Comparison of ENCODE assay signal across 25 mouse cellular contexts in the genomic region with DNA sequence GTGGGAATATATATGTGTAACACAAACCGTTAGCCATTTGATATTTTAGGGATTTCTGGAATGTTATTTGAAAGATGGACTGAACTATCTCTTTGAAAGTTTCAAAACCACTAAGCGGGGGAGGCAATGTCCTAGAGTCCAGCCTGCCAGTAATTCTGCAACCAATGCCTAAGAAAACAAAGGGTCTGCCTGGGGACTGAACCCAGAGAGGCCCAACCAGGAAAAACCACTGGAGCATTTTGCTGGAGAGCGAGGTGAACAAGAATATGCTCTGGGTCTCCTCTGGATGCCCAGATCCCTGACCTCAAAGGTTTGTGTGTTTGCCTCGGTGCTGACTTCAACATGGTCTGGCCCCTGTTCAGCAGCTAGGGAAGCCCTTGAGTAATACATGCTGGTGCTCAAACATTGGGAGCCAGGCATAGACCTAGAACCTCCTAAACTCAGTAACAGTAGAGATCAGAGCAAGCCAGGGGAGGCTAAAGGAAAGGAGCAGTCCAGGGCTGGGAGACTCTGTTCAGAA. TPM values are rescaled to one million over a fixed set of nuclear protein-coding genes. Genes with fewer than 3 reads are reported as not detected.
DNase-seq lines count a peak whose midpoint lies in the region; ATAC-seq and TF ChIP-seq lines count a peak whose summit lies in the region.
"Had no signal": no experiment of that assay in that cellular context is flagged by ENCODE, and none has a peak within 500 bp of the region (broad histone marks: within the 10 kb centered on the region; RNA-seq: fewer than 3 reads in every experiment).

No protein-coding gene starts in this region.

- intact Hi-C loops in heart, postnatal 10 days (cut with DNase I): no loop called here

- 29% methylated on average over 4 of the region's 4 CpGs for WGBS in kidney, embryonic 14.5 days
- 75% methylated on average over 4 of the region's 4 CpGs for WGBS in midbrain, embryonic 11.5 days
- WGBS in midbrain, postnatal 0 days: 65% methylated on average over 4 of the region's 4 CpGs
- WGBS in embryonic facial prominence, embryonic 15.5 days: 60% methylated on average over 4 of the region's 4 CpGs

- no peak overlapping the region for H3K9ac ChIP-seq in kidney, embryonic 14.5 days (ENCODE audit: low read depth, low read length)
- no peak overlapping the region for H3K9ac ChIP-seq in midbrain, embryonic 11.5 days (ENCODE audit: low read length)
- no peak overlapping the region for H3K9ac ChIP-seq in midbrain, postnatal 0 days (replicated peaks; ENCODE audit: low read length, poor library complexity, severe bottlenecking)
- H3K9ac ChIP-seq in embryonic facial prominence, embryonic 15.5 days: no peak overlapping the region
- H3K9ac ChIP-seq: limb, embryonic 13.5 days; lung, embryonic 14.5 days; midbrain, embryonic 13.5 days had no signal

- no peak overlapping the region for H3K4me3 ChIP-seq in kidney, embryonic 14.5 days (ENCODE audit: low read length)
- no peak overlapping the region for H3K4me3 ChIP-seq in midbrain, embryonic 11.5 days (ENCODE audit: low read depth, low read length)
- no peak overlapping the region for H3K4me3 ChIP-seq in midbrain, postnatal 0 days (ENCODE audit: low read depth, low read length)
- H3K4me3 ChIP-seq in embryonic facial prominence, embryonic 15.5 days (replicated peaks): no peak overlapping the region
- H3K4me3 ChIP-seq: limb, embryonic 13.5 days; midbrain, embryonic 13.5 days had no signal

- no peak for TF ChIP-seq CTCF in midbrain, postnatal 0 days (IDR thresholded peaks at IDR 0.05)

- ATAC-seq in kidney, embryonic 14.5 days (ENCODE audit: low FRiP score, low TSS enrichment): 0 out of 2 replicates have a peak, but pooled peaks have one; percentile 29
- ATAC-seq in midbrain, embryonic 11.5 days (ENCODE audit: low FRiP score): no peak
- ATAC-seq in midbrain, postnatal 0 days (ENCODE audit: low FRiP score): no peak
- 0 out of 2 replicates have a peak, but pooled peaks have one; percentile 25 for ATAC-seq in embryonic facial prominence, embryonic 15.5 days (ENCODE audit: insufficient number of reproducible peaks, low FRiP score, low TSS enrichment, low read depth)
- ATAC-seq: activated CD4-positive, CD25-positive, alpha-beta regulatory T cell, adult 4 months; forebrain, embryonic 14.5 days; hindbrain, postnatal 0 days; midbrain, embryonic 13.5 days; Patski had no signal

- no peaks in the 10 kb centered on the region for H3K27me3 ChIP-seq in kidney, embryonic 14.5 days (ENCODE audit: control insufficient read depth, insufficient read depth, low read length)
- no peaks in the 10 kb centered on the region for H3K27me3 ChIP-seq in midbrain, embryonic 11.5 days (ENCODE audit: control insufficient read depth, insufficient read depth, low read length)
- H3K27me3 ChIP-seq in midbrain, postnatal 0 days (ENCODE audit: insufficient read depth, low read length): no peaks in the 10 kb centered on the region
- H3K27me3 ChIP-seq in embryonic facial prominence, embryonic 15.5 days: no peaks in the 10 kb centered on the region
- H3K27me3 ChIP-seq: limb, embryonic 13.5 days; midbrain, embryonic 13.5 days; Patski had no signal

- no peaks in the 10 kb centered on the region for H3K9me3 ChIP-seq in kidney, embryonic 14.5 days (ENCODE audit: control insufficient read depth, low read length)
- no peaks in the 10 kb centered on the region for H3K9me3 ChIP-seq in midbrain, embryonic 11.5 days (ENCODE audit: control insufficient read depth, low read length)
- no peaks in the 10 kb centered on the region for H3K9me3 ChIP-seq in midbrain, postnatal 0 days (ENCODE audit: low read length)
- H3K9me3 ChIP-seq in embryonic facial prominence, embryonic 15.5 days (replicated peaks): no peaks in the 10 kb centered on the region
- H3K9me3 ChIP-seq: limb, embryonic 13.5 days; midbrain, embryonic 13.5 days had no signal

- H3K4me1 ChIP-seq in kidney, embryonic 14.5 days (ENCODE audit: control insufficient read depth, insufficient read depth, low read length): peaks cover 9% of the 10 kb centered on the region; the same call in 1 of the 2 replicates
- H3K4me1 ChIP-seq in midbrain, embryonic 11.5 days (ENCODE audit: control insufficient read depth, insufficient read depth, low read length): no peaks in the 10 kb centered on the region
- no peaks in the 10 kb centered on the region for H3K4me1 ChIP-seq in midbrain, postnatal 0 days (ENCODE audit: insufficient read depth, low read length)
- H3K4me1 ChIP-seq in embryonic facial prominence, embryonic 15.5 days: no peaks in the 10 kb centered on the region
- H3K4me1 ChIP-seq: limb, embryonic 13.5 days had no signal

- H3K27ac ChIP-seq in kidney, embryonic 14.5 days (ENCODE audit: low read depth, low read length): peak overlapping the region; percentile 39; the same call in 1 of the 2 replicates
- no peak overlapping the region for H3K27ac ChIP-seq in midbrain, embryonic 11.5 days (ENCODE audit: low read depth, low read length)
- no peak overlapping the region for H3K27ac ChIP-seq in midbrain, postnatal 0 days (ENCODE audit: low read depth, low read length)
- no peak overlapping the region for H3K27ac ChIP-seq in embryonic facial prominence, embryonic 15.5 days (replicated peaks)
- H3K27ac ChIP-seq: hindbrain, postnatal 0 days; limb, embryonic 13.5 days; midbrain, embryonic 13.5 days had no signal

- H3K36me3 ChIP-seq in kidney, embryonic 14.5 days (ENCODE audit: control insufficient read depth, insufficient read depth, low read length): no peaks in the 10 kb centered on the region
- no peaks in the 10 kb centered on the region for H3K36me3 ChIP-seq in midbrain, embryonic 11.5 days (ENCODE audit: control insufficient read depth, insufficient read depth, low read length)
- H3K36me3 ChIP-seq in midbrain, postnatal 0 days (ENCODE audit: insufficient read depth, low read length): no peaks in the 10 kb centered on the region
- no peaks in the 10 kb centered on the region for H3K36me3 ChIP-seq in embryonic facial prominence, embryonic 15.5 days
- H3K36me3 ChIP-seq: limb, embryonic 13.5 days; midbrain, embryonic 13.5 days had no signal

- no peak for DNase-seq in kidney, adult 9 months
- peak; percentile 66 for DNase-seq in midbrain, embryonic 11.5 days (ENCODE audit: low spot score, missing footprints)
- DNase-seq in midbrain, postnatal 0 days (ENCODE audit: low spot score): no peak
- peak; percentile 38 to 43 for DNase-seq in heart, postnatal 10 days
- no peak for DNase-seq in urinary bladder, adult 2 months (ENCODE audit: low spot score)
- no peak for DNase-seq in lung, postnatal 4 days
- DNase-seq: adrenal gland, postnatal 25 days; cerebellum, adult 8-10 months; gastrocnemius, postnatal 25 days; kidney, adult 11 months; lung, embryonic 14.5 days; thymus, postnatal 25 days had no signal

- H3K4me2 ChIP-seq in kidney, embryonic 14.5 days (replicated peaks; ENCODE audit: low read depth, low read length): no peak overlapping the region
- H3K4me2 ChIP-seq in midbrain, embryonic 11.5 days: no peak overlapping the region
- no peak overlapping the region for H3K4me2 ChIP-seq in midbrain, postnatal 0 days (ENCODE audit: low read depth, low read length, poor library complexity, severe bottlenecking)
- H3K4me2 ChIP-seq in embryonic facial prominence, embryonic 15.5 days (replicated peaks): no peak overlapping the region
- H3K4me2 ChIP-seq: limb, embryonic 13.5 days; lung, embryonic 14.5 days; midbrain, embryonic 13.5 days had no signal

RNA-seq across cellular contexts. Expression of a gene that starts 41.0 kb away (rescaled TPM):
- not detected in 2 replicates for polyA plus RNA-seq in kidney, embryonic 14.5 days (2014; fragmentation: Nextera tagmentation; extraction: Ambion mirVana)
- not detected in 2 replicates for polyA plus RNA-seq in midbrain, embryonic 11.5 days (2014; fragmentation: Nextera tagmentation; extraction: Ambion mirVana)
- not detected in 2 replicates for total RNA-seq in midbrain, postnatal 0 days (2014; rRNA removed)
- not detected in 2 replicates for polyA plus RNA-seq in midbrain, postnatal 0 days (2015; fragmentation: Nextera tagmentation; extraction: Ambion mirVana)
- not detected in 2 replicates for polyA plus RNA-seq in embryonic facial prominence, embryonic 15.5 days (2015; fragmentation: Nextera tagmentation; extraction: Ambion mirVana)
- total RNA-seq in heart, postnatal 10 days (2021): 1 to 10 TPM; 6.9 to 7.5 TPM
- not detected in 2 replicates for polyA plus RNA-seq in urinary bladder, adult 2 months (2012; rRNA removed)
- total RNA-seq: adrenal gland, postnatal 25 days; common myeloid progenitor, adult 5-6 weeks; hematopoietic stem cell, adult 5-6 weeks; hindbrain, postnatal 0 days; layer of hippocampus, adult 8-10 months had no signal
- polyA plus RNA-seq: activated CD4-positive, CD25-positive, alpha-beta regulatory T cell, adult 4 months; forebrain, embryonic 14.5 days; hindbrain, postnatal 0 days; limb, embryonic 13.5 days; lung, embryonic 14.5 days; midbrain, embryonic 13.5 days; Patski; spleen, adult 2 months; stomach, embryonic 16.5 days had no signal

RNA-seq across cellular contexts. Expression of a gene that starts 54.6 kb away (rescaled TPM):
- 40.1 and 48.2 TPM in 2 replicates for polyA plus RNA-seq in kidney, embryonic 14.5 days (2014; fragmentation: Nextera tagmentation; extraction: Ambion mirVana)
- polyA plus RNA-seq in midbrain, embryonic 11.5 days (2014; fragmentation: Nextera tagmentation; extraction: Ambion mirVana): 30.7 and 33.7 TPM in 2 replicates
- total RNA-seq in midbrain, postnatal 0 days (2014; rRNA removed): 185 and 191 TPM in 2 replicates
- 16.0 and 30.6 TPM in 2 replicates for polyA plus RNA-seq in midbrain, postnatal 0 days (2015; fragmentation: Nextera tagmentation; extraction: Ambion mirVana)
- polyA plus RNA-seq in embryonic facial prominence, embryonic 15.5 days (2015; fragmentation: Nextera tagmentation; extraction: Ambion mirVana): 34.4 and 41.3 TPM in 2 replicates
- 100 to 1,000 TPM; 187 to 216 TPM for total RNA-seq in heart, postnatal 10 days (2021)
- 56.1 and 64.9 TPM in 2 replicates for polyA plus RNA-seq in urinary bladder, adult 2 months (2012; rRNA removed)

Comparison
In these comparisons a context has a peak if more than half of its experiments do, and no peak if none do; other contexts are left out.
1. DNase-seq: peak in midbrain, embryonic 11.5 days (single experiment) and heart, postnatal 10 days (2 of 2); none in kidney, adult 9 months (single experiment), midbrain, postnatal 0 days (single experiment), urinary bladder, adult 2 months (single experiment) and lung, postnatal 4 days (0 of 2).
2. ATAC-seq: peak in kidney, embryonic 14.5 days (single experiment) and embryonic facial prominence, embryonic 15.5 days (single experiment); none in midbrain, embryonic 11.5 days (single experiment) and midbrain, postnatal 0 days (single experiment).